11 mouse cellular contexts compared by ENCODE assay signal in genomic region chr13:52457177-52457888, GRCm38 (mm10).
DNase-seq lines count a peak whose midpoint lies in the region; ATAC-seq lines count a peak whose summit lies in the region.
"Had no signal": no experiment of that assay in that cellular context is flagged by ENCODE, and none has a peak within 500 bp of the region (broad histone marks: within the 10 kb centered on the region; RNA-seq: fewer than 3 reads in every experiment).

No protein-coding gene starts in this region.

- peak overlapping the region; percentile 86 for H3K27ac ChIP-seq in neural tube, embryonic 13.5 days (replicated peaks)
- H3K27ac ChIP-seq: liver, embryonic 13.5 days had no signal

- ATAC-seq in neural tube, embryonic 13.5 days (ENCODE audit: low read depth) = peak; percentile 67; the same call in 1 of the 2 replicates
- ATAC-seq: activated CD4-positive, CD25-positive, alpha-beta regulatory T cell, adult 4 months had no signal

- 46% methylated on average over 15 of the region's 15 CpGs for WGBS in neural tube, embryonic 13.5 days

- peak overlapping the region; percentile 3; the same call in 1 of the 2 replicates for H3K4me3 ChIP-seq in neural tube, embryonic 13.5 days
- H3K4me3 ChIP-seq: liver, embryonic 13.5 days had no signal

- H3K4me2 ChIP-seq in neural tube, embryonic 13.5 days = peak overlapping the region; percentile 47
- H3K4me2 ChIP-seq: liver, embryonic 13.5 days had no signal

- H3K9ac ChIP-seq in neural tube, embryonic 13.5 days = peak overlapping the region; percentile 34; the same call in 1 of the 2 replicates
- H3K9ac ChIP-seq: liver, embryonic 13.5 days had no signal

- H3K36me3 ChIP-seq in neural tube, embryonic 13.5 days = no peaks in the 10 kb centered on the region
- H3K36me3 ChIP-seq: liver, embryonic 13.5 days had no signal

- intact Hi-C loops in left cerebral cortex, postnatal 4 days (cut with DNase I) = no loop called here
- intact Hi-C loops in left cerebral cortex, postnatal 25 days (cut with DNase I) = no loop called here

- H3K27me3 ChIP-seq in neural tube, embryonic 13.5 days = no peaks in the 10 kb centered on the region
- H3K27me3 ChIP-seq: liver, embryonic 13.5 days had no signal

- peaks cover 16% of the 10 kb centered on the region; the same call in 1 of the 2 replicates for H3K4me1 ChIP-seq in neural tube, embryonic 13.5 days (replicated peaks)
- H3K4me1 ChIP-seq: liver, embryonic 13.5 days had no signal

- DNase-seq in left cerebral cortex, postnatal 4 days = peak; percentile 38
- DNase-seq in left cerebral cortex, postnatal 25 days (ENCODE audit: low spot score in 2 of 2) = no peak
- DNase-seq in cerebellum, postnatal 10 days = peak; percentile 70 to 75
- peak; percentile 13 for DNase-seq in forelimb bud, embryonic 11.5 days (ENCODE audit: low read depth, low spot score)
- DNase-seq in lung, postnatal 25 days (ENCODE audit: low spot score) = no peak
- DNase-seq in frontal cortex, postnatal 25 days (ENCODE audit: low spot score in 2 of 2) = no peak
- DNase-seq in spleen, postnatal 14 days (ENCODE audit: low spot score in 2 of 2) = no peak
- DNase-seq: kidney, postnatal 14 days; liver, embryonic 13.5 days had no signal

- no peaks in the 10 kb centered on the region for H3K9me3 ChIP-seq in neural tube, embryonic 13.5 days
- H3K9me3 ChIP-seq: liver, embryonic 13.5 days had no signal

Comparison
In these comparisons a context has a peak if more than half of its experiments do, and no peak if none do; other contexts are left out.
1. DNase-seq: peak in left cerebral cortex, postnatal 4 days (single experiment), cerebellum, postnatal 10 days (2 of 2) and forelimb bud, embryonic 11.5 days (single experiment); none in left cerebral cortex, postnatal 25 days (0 of 2), lung, postnatal 25 days (single experiment), frontal cortex, postnatal 25 days (0 of 2) and spleen, postnatal 14 days (0 of 2).